Mouse (Mus musculus): ENCODE measurements around the gene Il11. TPM values are rescaled to one million over a fixed set of nuclear protein-coding genes. Genes with fewer than 3 reads are reported as not detected.

Gene Il11
- polyA plus RNA-seq, 1 experiment from 2014 or later = 0.10 TPM

DNA sequence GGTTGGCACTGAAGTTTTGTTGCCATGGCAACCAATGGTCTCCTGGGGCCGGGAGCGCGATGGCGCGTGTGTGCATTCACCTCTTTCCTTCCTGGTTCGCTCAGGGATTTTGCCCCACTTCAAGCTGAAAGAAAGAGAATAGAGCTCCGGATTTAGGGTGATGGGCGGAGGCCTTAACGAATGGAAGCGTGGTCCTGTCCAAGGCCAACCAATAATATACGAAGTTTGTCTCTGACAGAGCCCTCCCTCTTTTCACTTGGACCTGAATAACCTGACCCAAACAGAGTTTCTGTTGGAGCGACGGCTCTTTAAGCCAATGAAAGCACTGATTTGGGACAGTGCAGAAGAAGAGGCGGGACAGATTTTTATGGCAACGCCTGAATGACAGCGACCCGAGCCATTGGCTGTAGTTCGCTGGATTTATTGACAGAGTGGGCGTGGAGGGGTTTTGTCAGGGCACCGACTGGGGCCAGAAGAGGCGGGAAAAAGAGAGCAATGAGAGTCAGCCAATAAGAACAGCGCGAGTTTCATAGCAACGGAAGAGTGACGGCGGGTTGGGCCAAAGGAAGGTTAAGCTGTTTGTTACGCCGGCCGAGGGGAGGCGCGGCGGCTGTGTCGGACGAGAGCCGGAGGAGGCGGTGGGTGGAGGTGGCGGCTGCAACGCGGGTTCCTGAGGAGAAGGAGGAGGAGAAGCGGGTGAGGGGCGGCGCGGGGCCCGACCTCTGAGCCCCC is 42.9 kb downstream of the Il11 start, which contains the start of gene Kmt5c:
Gene Kmt5c, plus strand, starts transcription at position 572 of the 732 bp plus-strand sequence.
- H3K27ac ChIP-seq = peak within 1 kb of the TSS; percentile 90
- H3K9ac ChIP-seq = peak within 1 kb of the TSS; percentile 77
- no peaks in the 10 kb centered on the region for H3K27me3 ChIP-seq
- ATAC-seq (ENCODE audit: insufficient number of reproducible peaks, insufficient read depth, low FRiP score, low TSS enrichment) = peak; percentile 98
- H3K4me1 ChIP-seq = peaks cover 24% of the 10 kb centered on the region
- H3K9me3 ChIP-seq = no peaks in the 10 kb centered on the region
- H3K4me2 ChIP-seq (replicated peaks) = peak within 1 kb of the TSS; percentile 85
- H3K4me3 ChIP-seq = peak within 1 kb of the TSS; percentile 73
- H3K36me3 ChIP-seq = peaks cover 28% of the 10 kb centered on the region
- under 1% methylated on average over 39 of the region's 44 CpGs for WGBS

DNA sequence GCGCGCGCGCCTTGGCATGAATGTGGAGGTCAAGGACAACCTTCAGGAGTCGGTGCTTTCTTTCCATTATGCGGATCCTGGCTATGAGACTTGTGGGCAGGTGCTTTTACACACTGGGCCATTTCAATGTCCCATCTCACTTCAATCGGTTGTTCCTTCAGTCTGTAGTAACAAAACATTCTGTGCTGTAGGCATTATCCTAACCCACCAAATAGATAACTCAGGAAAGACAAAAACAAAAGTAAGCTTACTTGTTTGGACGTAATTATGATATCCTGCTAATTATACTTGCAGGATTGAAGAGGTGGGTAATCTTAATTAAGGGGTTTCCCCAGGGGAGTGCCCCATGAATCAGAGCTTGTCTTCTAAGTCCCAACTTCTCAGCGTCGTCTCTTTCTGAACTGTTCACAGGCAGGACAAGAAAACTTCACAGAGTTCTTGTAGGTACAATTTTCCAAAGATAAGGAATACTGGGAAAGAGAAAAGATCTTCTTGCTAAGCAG is 43.6 kb downstream of the Il11 start:
- Histone ChIP-seq H3K4me1 (peaks cover 24% of the 10 kb centered on the region), H3K27ac (peak overlapping the region; percentile 69), H3K9ac (peak overlapping the region; percentile 17; the same call in 1 of the 2 replicates), H3K4me2 (replicated peaks) (peak overlapping the region; percentile 49), H3K4me3 (peak overlapping the region; percentile 73), H3K27me3 (no peaks in the 10 kb centered on the region), H3K9me3 (no peaks in the 10 kb centered on the region), H3K36me3 (peaks cover 22% of the 10 kb centered on the region)
- WGBS = 46% methylated on average over 10 of the region's 10 CpGs
- no peak for ATAC-seq (ENCODE audit: insufficient number of reproducible peaks, insufficient read depth, low FRiP score, low TSS enrichment)

DNA sequence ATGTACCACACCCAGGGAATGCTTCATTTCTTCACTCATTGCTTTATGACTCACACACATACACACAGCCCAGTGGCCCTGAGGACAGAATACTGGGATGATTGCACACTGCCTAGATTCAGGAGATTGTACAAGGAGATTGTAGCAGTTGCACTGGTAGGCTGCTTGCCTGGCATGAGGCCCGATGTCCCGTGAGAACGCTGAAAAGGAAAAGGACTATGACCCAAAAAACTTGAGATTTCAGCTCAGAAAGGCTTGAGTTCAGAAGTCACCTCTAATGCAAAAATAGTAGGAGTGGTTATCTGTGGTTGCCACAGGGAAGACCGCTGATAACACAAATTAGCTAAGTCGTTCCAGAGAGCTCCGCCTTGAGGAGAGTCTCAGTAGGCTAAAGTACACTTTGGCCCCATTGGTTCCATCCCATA is 49.7 kb downstream of the Il11 start:
- no peak overlapping the region for H3K4me2 ChIP-seq (replicated peaks)
- 69% methylated on average over 6 of the region's 6 CpGs for WGBS
- no peak overlapping the region for H3K27ac ChIP-seq
- no peak for ATAC-seq (ENCODE audit: insufficient number of reproducible peaks, insufficient read depth, low FRiP score, low TSS enrichment)
- H3K27me3 ChIP-seq = no peaks in the 10 kb centered on the region
- no peak overlapping the region for H3K9ac ChIP-seq
- H3K4me3 ChIP-seq = no peak overlapping the region
- no peaks in the 10 kb centered on the region for H3K36me3 ChIP-seq
- H3K9me3 ChIP-seq = no peaks in the 10 kb centered on the region
- H3K4me1 ChIP-seq = no peaks in the 10 kb centered on the region

DNA sequence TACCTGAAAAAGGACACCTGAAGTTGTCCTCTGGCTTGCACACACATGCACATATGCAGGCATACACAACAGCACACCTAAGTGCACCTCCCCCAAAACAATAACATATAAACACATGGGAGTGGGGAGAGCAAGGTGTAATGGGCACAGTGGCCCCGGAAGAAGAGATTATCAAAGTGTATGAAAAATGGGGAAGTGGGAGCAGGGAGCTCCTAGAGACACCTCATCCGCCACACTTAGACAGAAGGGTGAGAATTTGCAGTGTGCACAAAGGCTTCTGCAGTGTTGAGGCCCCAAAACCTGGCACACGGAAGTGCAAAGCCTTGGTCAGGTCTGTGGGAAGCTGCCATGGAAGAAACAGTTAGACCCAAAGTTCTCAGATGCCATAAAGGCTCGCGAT is 51.6 kb downstream of the Il11 start:
- Histone ChIP-seq H3K27me3 (no peaks in the 10 kb centered on the region), H3K4me3 (no peak overlapping the region), H3K9me3 (no peaks in the 10 kb centered on the region), H3K9ac (no peak overlapping the region), H3K4me2 (replicated peaks) (no peak overlapping the region), H3K4me1 (no peaks in the 10 kb centered on the region), H3K27ac (no peak overlapping the region), H3K36me3 (no peaks in the 10 kb centered on the region)
- WGBS = 84% methylated on average over 5 of the region's 5 CpGs
- ATAC-seq (ENCODE audit: insufficient number of reproducible peaks, insufficient read depth, low FRiP score, low TSS enrichment) = no peak

DNA sequence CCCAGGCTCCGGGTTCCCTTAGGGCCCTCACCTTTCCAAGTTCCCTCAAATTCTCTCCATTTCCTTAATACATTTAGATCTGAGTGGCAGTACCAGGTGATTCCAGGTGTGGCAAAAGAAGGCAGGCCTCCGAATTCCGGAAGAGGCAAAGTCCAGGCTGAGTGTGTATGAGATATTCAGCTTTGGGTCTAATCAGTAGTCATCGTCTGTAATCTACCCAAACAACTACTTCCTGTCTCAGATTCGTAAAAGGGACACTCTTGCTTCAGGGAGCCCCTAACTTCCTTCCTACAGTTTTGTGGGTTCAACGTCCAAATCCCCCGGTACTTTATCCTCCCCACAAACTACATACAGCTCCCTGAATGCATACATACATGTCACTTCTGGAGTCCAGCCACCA is 57.5 kb downstream of the Il11 start, which contains the start of gene Tmem150b:
Gene Tmem150b, minus strand, starts transcription at position 81 of the 400 bp plus-strand sequence.
- WGBS = 75% methylated on average over 7 of the region's 7 CpGs
- no peak within 1 kb of the TSS for H3K4me3 ChIP-seq
- no peak for ATAC-seq (ENCODE audit: insufficient number of reproducible peaks, insufficient read depth, low FRiP score, low TSS enrichment)
- no peak within 1 kb of the TSS for H3K27ac ChIP-seq
- no peak within 1 kb of the TSS for H3K9ac ChIP-seq
- no peak within 1 kb of the TSS for H3K4me2 ChIP-seq (replicated peaks)
- H3K9me3 ChIP-seq = no peaks in the 10 kb centered on the region
- no peaks in the 10 kb centered on the region for H3K4me1 ChIP-seq
- no peaks in the 10 kb centered on the region for H3K36me3 ChIP-seq
- no peaks in the 10 kb centered on the region for H3K27me3 ChIP-seq

DNA sequence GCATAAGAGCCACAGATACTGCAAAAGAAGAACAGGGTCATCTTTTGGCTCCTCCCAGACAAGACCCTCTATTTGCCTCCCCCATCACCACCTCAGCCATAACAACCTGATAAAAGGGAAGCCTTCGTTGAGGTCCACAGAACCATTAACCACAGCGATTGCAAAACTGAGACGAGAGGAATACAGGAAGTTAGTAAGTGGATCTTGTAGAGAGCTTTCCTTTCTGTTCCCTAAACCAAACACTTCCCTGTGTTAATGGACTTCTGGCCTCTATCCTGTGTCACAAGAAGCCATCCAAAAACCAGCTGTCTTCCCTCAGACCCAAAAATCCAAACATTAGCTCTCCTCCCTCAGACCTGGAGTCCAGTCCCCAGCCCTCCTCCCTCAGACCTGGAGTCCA is 58.3 kb downstream of the Il11 start:
- H3K4me1 ChIP-seq = no peaks in the 10 kb centered on the region
- no peak overlapping the region for H3K27ac ChIP-seq
- no peak overlapping the region for H3K4me2 ChIP-seq (replicated peaks)
- WGBS = 69% methylated on average over 3 of the region's 3 CpGs
- H3K4me3 ChIP-seq = no peak overlapping the region
- H3K9ac ChIP-seq = no peak overlapping the region
- no peak for ATAC-seq (ENCODE audit: insufficient number of reproducible peaks, insufficient read depth, low FRiP score, low TSS enrichment)
- H3K9me3 ChIP-seq = no peaks in the 10 kb centered on the region
- no peaks in the 10 kb centered on the region for H3K27me3 ChIP-seq
- H3K36me3 ChIP-seq = no peaks in the 10 kb centered on the region

- WGBS = 36% methylated on average over 12 of the region's 12 CpGs
- Histone ChIP-seq H3K4me2 (replicated peaks) (peak overlapping the region; percentile 41), H3K9ac (no peak overlapping the region; the same call in 1 of the 2 replicates), H3K36me3 (no peaks in the 10 kb centered on the region), H3K27ac (no peak overlapping the region), H3K9me3 (no peaks in the 10 kb centered on the region), H3K4me3 (peak overlapping the region; percentile 25), H3K4me1 (no peaks in the 10 kb centered on the region), H3K27me3 (no peaks in the 10 kb centered on the region)
- no peak for ATAC-seq (ENCODE audit: insufficient number of reproducible peaks, insufficient read depth, low FRiP score, low TSS enrichment)
Observed at GRCm38 (mm10) chr7:4723508-4723907, 59.2 kb downstream of the Il11 start.

Other genes with a start within 250 kb of the Il11 start
- gene Syt5, start 235.3 kb downstream of the Il11 start, polyA plus RNA-seq (2016; fragmentation: Nextera tagmentation; extraction: Ambion mirVana) = 5.9 and 8.8 TPM in 2 replicates
- gene Ptprh, start 178.8 kb downstream of the Il11 start, polyA plus RNA-seq (2016; fragmentation: Nextera tagmentation; extraction: Ambion mirVana) = not detected in 2 replicates
- gene Tmem86b, start 151.4 kb downstream of the Il11 start, polyA plus RNA-seq (2016; fragmentation: Nextera tagmentation; extraction: Ambion mirVana) = 1.9 and 2.2 TPM in 2 replicates
- gene Ppp6r1, start 123.8 kb downstream of the Il11 start, polyA plus RNA-seq (2016; fragmentation: Nextera tagmentation; extraction: Ambion mirVana) = 10.6 and 11.7 TPM in 2 replicates
- 103 and 107 TPM in 2 replicates for gene Hspbp1, start 97.8 kb downstream of the Il11 start, polyA plus RNA-seq (2016; fragmentation: Nextera tagmentation; extraction: Ambion mirVana)
- gene Brsk1, start 92.3 kb downstream of the Il11 start, polyA plus RNA-seq (2016; fragmentation: Nextera tagmentation; extraction: Ambion mirVana) = 2.8 and 3.6 TPM in 2 replicates
- gene Tmem150b, start 57.6 kb downstream of the Il11 start, polyA plus RNA-seq (2016; fragmentation: Nextera tagmentation; extraction: Ambion mirVana) = 0.33 TPM in 1 of 2 replicates, not detected in the other
- gene Kmt5c, start 42.7 kb downstream of the Il11 start, polyA plus RNA-seq (2016; fragmentation: Nextera tagmentation; extraction: Ambion mirVana) = 71.1 and 77.3 TPM in 2 replicates
- 66.1 and 67.8 TPM in 2 replicates for gene Cox6b2, start 29.8 kb downstream of the Il11 start, polyA plus RNA-seq (2016; fragmentation: Nextera tagmentation; extraction: Ambion mirVana)
- not detected in 2 replicates for gene Fam71e2, start 11.6 kb downstream of the Il11 start, polyA plus RNA-seq (2016; fragmentation: Nextera tagmentation; extraction: Ambion mirVana)
- gene Tmem190, start 78 bp upstream of the Il11 start, polyA plus RNA-seq (2016; fragmentation: Nextera tagmentation; extraction: Ambion mirVana) = not detected in 2 replicates
- gene Tmem238, start 6.8 kb upstream of the Il11 start, polyA plus RNA-seq (2016; fragmentation: Nextera tagmentation; extraction: Ambion mirVana) = 5.8 and 6.2 TPM in 2 replicates
- gene Rpl28, start 10.0 kb upstream of the Il11 start, polyA plus RNA-seq (2016; fragmentation: Nextera tagmentation; extraction: Ambion mirVana) = 388 and 404 TPM in 2 replicates
- 422 and 452 TPM in 2 replicates for gene Ube2s, start 29.7 kb upstream of the Il11 start, polyA plus RNA-seq (2016; fragmentation: Nextera tagmentation; extraction: Ambion mirVana)
- gene Shisa7, start 61.8 kb upstream of the Il11 start, polyA plus RNA-seq (2016; fragmentation: Nextera tagmentation; extraction: Ambion mirVana) = 0.48 and 0.52 TPM in 2 replicates
- gene Isoc2b, start 87.4 kb upstream of the Il11 start, polyA plus RNA-seq (2016; fragmentation: Nextera tagmentation; extraction: Ambion mirVana) = 4.1 and 4.4 TPM in 2 replicates
- gene Isoc2a, start 94.3 kb upstream of the Il11 start, polyA plus RNA-seq (2016; fragmentation: Nextera tagmentation; extraction: Ambion mirVana) = 0.74 and 0.93 TPM in 2 replicates
- not detected in 2 replicates for gene Gm36210, start 123.7 kb upstream of the Il11 start, polyA plus RNA-seq (2016; fragmentation: Nextera tagmentation; extraction: Ambion mirVana)
- 4.0 and 4.3 TPM in 2 replicates for gene Zfp628, start 132.4 kb upstream of the Il11 start, polyA plus RNA-seq (2016; fragmentation: Nextera tagmentation; extraction: Ambion mirVana)
- 5.4 and 7.7 TPM in 2 replicates for gene Nat14, start 139.2 kb upstream of the Il11 start, polyA plus RNA-seq (2016; fragmentation: Nextera tagmentation; extraction: Ambion mirVana)
- 1.5 and 1.6 TPM in 2 replicates for gene Ssc5d, start 142.9 kb upstream of the Il11 start, polyA plus RNA-seq (2016; fragmentation: Nextera tagmentation; extraction: Ambion mirVana)
- 0.20 and 0.32 TPM in 2 replicates for gene Sbk2, start 181.5 kb upstream of the Il11 start, polyA plus RNA-seq (2016; fragmentation: Nextera tagmentation; extraction: Ambion mirVana)
- 0.06 TPM in 1 of 2 replicates, not detected in the other for gene Sbk3, start 188.3 kb upstream of the Il11 start, polyA plus RNA-seq (2016; fragmentation: Nextera tagmentation; extraction: Ambion mirVana)
- gene Zfp579, start 213.3 kb upstream of the Il11 start, polyA plus RNA-seq (2016; fragmentation: Nextera tagmentation; extraction: Ambion mirVana) = 43.3 and 46.7 TPM in 2 replicates
- 9.3 and 10.6 TPM in 2 replicates for gene Zfp524, start 231.6 kb upstream of the Il11 start, polyA plus RNA-seq (2016; fragmentation: Nextera tagmentation; extraction: Ambion mirVana)
- 58.9 and 59.3 TPM in 2 replicates for gene Fiz1, start 231.8 kb upstream of the Il11 start, polyA plus RNA-seq (2016; fragmentation: Nextera tagmentation; extraction: Ambion mirVana)
- gene Gm44973, start 232.6 kb upstream of the Il11 start, polyA plus RNA-seq (2016; fragmentation: Nextera tagmentation; extraction: Ambion mirVana) = not detected in 2 replicates
- gene Zfp865, start 237.5 kb upstream of the Il11 start, polyA plus RNA-seq (2016; fragmentation: Nextera tagmentation; extraction: Ambion mirVana) = 8.2 TPM in 2 replicates
- gene Ccdc106, start 237.7 kb upstream of the Il11 start, polyA plus RNA-seq (2016; fragmentation: Nextera tagmentation; extraction: Ambion mirVana) = 35.5 and 38.4 TPM in 2 replicates